Mouse (Mus musculus) forebrain, embryonic 12.5 days (tissue): ENCODE measurements around the gene Cbl. TPM values are rescaled to one million over a fixed set of nuclear protein-coding genes. Genes with fewer than 3 reads are reported as not detected.
A peak's percentile ranks its signal among the peaks of the same experiment; 100 is the strongest.

Experiments
- ATAC-seq: fragments of 200-750 bp; cut with Nextera tagmentation; 2 replicates; pipeline ENCODE4 v1.8.0; 2017; ENCODE audit warnings: moderate TSS enrichment; ENCODE audit not compliant: low FRiP score
- H3K27ac ChIP-seq: fragments of 300-500 bp; sonication (generic); 2 replicates; pipeline ENCODE4 v1.5.1; 2016; ENCODE audit warnings: mild to moderate bottlenecking
- H3K27me3 ChIP-seq: fragments of 300-500 bp; sonication (generic); 2 replicates; pipeline ENCODE4 v1.6.1; 2016; ENCODE audit warnings: mild to moderate bottlenecking
- H3K36me3 ChIP-seq: fragments of 300-500 bp; sonication (generic); replicated peaks from 2 replicates; pipeline ENCODE4 v1.6.1; 2016; ENCODE audit warnings: mild to moderate bottlenecking
- H3K4me1 ChIP-seq: fragments of 300-500 bp; sonication (generic); 2 replicates; pipeline ENCODE4 v1.6.1; 2016
- H3K4me2 ChIP-seq: fragments of 300-500 bp; sonication (generic); 2 replicates; pipeline ENCODE4 v1.6.1; 2016; ENCODE audit warnings: mild to moderate bottlenecking, moderate library complexity
- H3K4me3 ChIP-seq: fragments of 300-500 bp; sonication (generic); replicated peaks from 2 replicates; pipeline ENCODE4 v1.5.1; 2016; ENCODE audit warnings: mild to moderate bottlenecking
- H3K9ac ChIP-seq: fragments of 300-500 bp; sonication (generic); 2 replicates; pipeline ENCODE4 v1.6.1; 2016; ENCODE audit warnings: mild to moderate bottlenecking
- H3K9me3 ChIP-seq: fragments of 300-500 bp; sonication (generic); 2 replicates; pipeline ENCODE4 v1.6.1; 2016
- WGBS: fragments of 180-500 bp; shearing (Covaris S2); methylation state at CpG from one replicate; pipeline ENCODE4 v1.1.7; 2016; 5-methylcytosine and 5-hydroxymethylcytosine counted together
- polyA plus RNA-seq: library from polyadenylated mRNA; unstranded; fragments of >200 nt; fragmentation: Nextera tagmentation; extraction: Ambion mirVana; gene quantifications from 2 replicates; pipeline ENCODE4 v1.2.1, GENCODE M21; 2016

The Cbl gene
- polyA plus RNA-seq, 1 experiment from 2014 or later: 28.7 TPM

DNA sequence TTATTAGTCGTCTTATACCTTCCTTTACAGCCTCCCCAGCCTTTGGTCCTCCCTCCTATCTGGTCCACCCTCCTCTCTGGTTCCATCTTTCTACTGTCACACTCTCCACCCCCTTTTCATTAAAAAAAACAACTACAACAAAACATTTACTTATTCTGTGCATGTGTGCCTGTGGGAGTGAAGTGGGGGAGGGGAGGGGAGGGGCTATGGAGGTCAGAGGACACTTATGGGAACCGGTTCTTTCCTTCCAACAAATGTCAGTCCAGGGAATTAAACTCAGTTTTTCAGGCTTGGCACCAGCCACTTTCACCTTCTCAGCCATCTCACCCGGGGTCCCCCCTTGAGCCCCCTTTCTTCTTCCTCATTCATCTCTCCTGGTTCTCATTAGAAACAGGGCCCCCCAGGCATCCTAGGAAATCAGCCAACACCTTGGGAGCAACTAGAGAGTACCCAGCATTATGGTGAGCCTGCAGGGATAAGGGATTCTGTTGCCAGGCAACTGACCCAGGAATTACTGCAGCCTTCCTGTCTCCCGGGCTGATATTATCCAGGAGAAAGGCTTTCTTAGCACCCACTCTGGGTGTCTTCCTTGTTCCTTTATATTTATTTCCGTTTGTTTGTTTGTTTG is 20.8 kb upstream of the Cbl start:
- no peaks in the 10 kb centered on the region for H3K9me3 ChIP-seq
- H3K9ac ChIP-seq: 0 out of 2 replicates have a peak overlapping the region, but pooled peaks have one; percentile 14
- peaks cover 56% of the 10 kb centered on the region for H3K4me1 ChIP-seq
- H3K36me3 ChIP-seq: no peaks in the 10 kb centered on the region
- 0 out of 2 replicates have a peak, but pooled peaks cover 4% of the 10 kb centered on the region for H3K27me3 ChIP-seq
- peak overlapping the region; percentile 91 for H3K27ac ChIP-seq
- ATAC-seq: peak; percentile 79
- 5% methylated on average over 5 of the region's 5 CpGs for WGBS
- no peak overlapping the region for H3K4me3 ChIP-seq
- peak overlapping the region; percentile 2 for H3K4me2 ChIP-seq

DNA sequence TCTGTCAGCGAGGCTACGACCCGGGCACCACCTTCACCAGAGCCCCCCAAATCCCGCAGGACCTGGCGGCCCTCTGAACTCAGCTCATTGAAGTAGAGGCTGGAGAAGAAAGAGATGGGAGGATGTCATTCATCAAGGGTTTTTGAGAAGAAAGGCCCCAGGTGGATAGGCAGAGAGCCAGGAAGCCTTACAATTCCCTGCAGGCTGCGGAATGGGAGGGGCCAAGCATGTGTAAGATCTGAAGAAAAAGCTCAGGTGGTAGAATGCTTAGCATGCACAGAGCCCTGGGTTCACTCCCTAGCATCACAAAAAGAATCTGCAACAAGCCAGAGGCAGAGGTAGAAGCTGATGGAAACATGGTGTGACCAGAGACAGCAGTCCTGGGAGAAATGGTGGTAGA is 19.6 kb upstream of the Cbl start:
- no peak for ATAC-seq
- 77% methylated on average over 6 of the region's 6 CpGs for WGBS
- Histone ChIP-seq H3K4me2 (peak overlapping the region; percentile 2; the same call in 1 of the 2 replicates), H3K36me3 (no peaks in the 10 kb centered on the region), H3K27ac (peak overlapping the region; percentile 91), H3K9me3 (no peaks in the 10 kb centered on the region), H3K27me3 (peaks cover 14% of the 10 kb centered on the region; the same call in 1 of the 2 replicates), H3K4me3 (no peak overlapping the region), H3K9ac (no peak overlapping the region), H3K4me1 (peaks cover 57% of the 10 kb centered on the region)

DNA sequence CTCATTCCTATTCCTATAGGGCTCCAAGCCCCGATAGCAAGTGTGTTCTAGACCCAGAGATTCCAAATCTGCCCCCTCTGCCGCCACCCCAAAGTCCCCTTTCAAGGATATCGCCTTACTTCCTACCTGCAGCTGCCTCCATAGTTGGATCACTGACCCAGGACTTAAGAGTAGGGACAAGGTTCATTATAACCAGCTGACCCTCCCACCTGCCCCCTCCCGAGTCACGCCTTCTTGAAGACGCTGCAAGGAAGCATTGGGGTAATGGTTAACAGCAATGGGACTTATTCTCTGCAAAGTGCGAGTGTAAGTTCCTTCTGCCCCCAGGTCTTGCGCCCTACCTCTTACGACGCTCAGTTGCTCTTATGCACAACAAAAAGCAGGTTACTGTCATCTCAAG is 17.5 kb upstream of the Cbl start, which contains the start of gene Pdzd3:
TSS of gene Pdzd3 (minus strand) at position 158 of the 400 bp plus-strand sequence.
- Histone ChIP-seq H3K36me3 (no peaks in the 10 kb centered on the region), H3K9me3 (no peaks in the 10 kb centered on the region), H3K4me2 (no peak within 1 kb of the TSS), H3K4me1 (peaks cover 55% of the 10 kb centered on the region), H3K9ac (no peak within 1 kb of the TSS), H3K27ac (no peak within 1 kb of the TSS), H3K4me3 (no peak within 1 kb of the TSS), H3K27me3 (peaks cover 18% of the 10 kb centered on the region; the same call in 1 of the 2 replicates)
- WGBS: 84% methylated on average over 10 of the region's 10 CpGs
- ATAC-seq: no peak

DNA sequence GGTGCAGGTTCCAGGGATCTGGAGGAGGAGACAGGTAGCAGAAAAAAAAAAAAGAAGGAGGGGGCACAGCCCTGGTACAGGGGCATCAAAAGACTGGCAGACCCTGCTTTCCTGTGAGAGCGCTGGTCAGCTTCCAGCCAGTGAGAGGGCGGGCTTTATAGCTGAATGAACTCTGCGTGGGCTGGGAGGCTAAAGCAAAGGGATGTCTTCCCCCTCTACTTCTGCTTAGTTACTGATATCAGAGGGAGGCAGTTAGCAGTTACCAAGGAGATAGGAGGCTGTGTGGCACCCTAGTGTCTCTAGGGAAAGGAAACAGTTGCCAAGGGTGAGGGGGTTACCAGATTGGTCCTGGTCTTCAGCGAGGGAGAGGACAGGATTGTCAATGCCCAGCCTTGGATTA is 16.6 kb upstream of the Cbl start:
- peaks cover 18% of the 10 kb centered on the region; the same call in 1 of the 2 replicates for H3K27me3 ChIP-seq
- no peak overlapping the region for H3K9ac ChIP-seq
- no peaks in the 10 kb centered on the region for H3K9me3 ChIP-seq
- WGBS: 55% methylated on average over 4 of the region's 4 CpGs
- no peak overlapping the region for H3K27ac ChIP-seq
- ATAC-seq: no peak
- no peak overlapping the region for H3K4me3 ChIP-seq
- peaks cover 46% of the 10 kb centered on the region for H3K4me1 ChIP-seq
- no peaks in the 10 kb centered on the region for H3K36me3 ChIP-seq
- H3K4me2 ChIP-seq: no peak overlapping the region

DNA sequence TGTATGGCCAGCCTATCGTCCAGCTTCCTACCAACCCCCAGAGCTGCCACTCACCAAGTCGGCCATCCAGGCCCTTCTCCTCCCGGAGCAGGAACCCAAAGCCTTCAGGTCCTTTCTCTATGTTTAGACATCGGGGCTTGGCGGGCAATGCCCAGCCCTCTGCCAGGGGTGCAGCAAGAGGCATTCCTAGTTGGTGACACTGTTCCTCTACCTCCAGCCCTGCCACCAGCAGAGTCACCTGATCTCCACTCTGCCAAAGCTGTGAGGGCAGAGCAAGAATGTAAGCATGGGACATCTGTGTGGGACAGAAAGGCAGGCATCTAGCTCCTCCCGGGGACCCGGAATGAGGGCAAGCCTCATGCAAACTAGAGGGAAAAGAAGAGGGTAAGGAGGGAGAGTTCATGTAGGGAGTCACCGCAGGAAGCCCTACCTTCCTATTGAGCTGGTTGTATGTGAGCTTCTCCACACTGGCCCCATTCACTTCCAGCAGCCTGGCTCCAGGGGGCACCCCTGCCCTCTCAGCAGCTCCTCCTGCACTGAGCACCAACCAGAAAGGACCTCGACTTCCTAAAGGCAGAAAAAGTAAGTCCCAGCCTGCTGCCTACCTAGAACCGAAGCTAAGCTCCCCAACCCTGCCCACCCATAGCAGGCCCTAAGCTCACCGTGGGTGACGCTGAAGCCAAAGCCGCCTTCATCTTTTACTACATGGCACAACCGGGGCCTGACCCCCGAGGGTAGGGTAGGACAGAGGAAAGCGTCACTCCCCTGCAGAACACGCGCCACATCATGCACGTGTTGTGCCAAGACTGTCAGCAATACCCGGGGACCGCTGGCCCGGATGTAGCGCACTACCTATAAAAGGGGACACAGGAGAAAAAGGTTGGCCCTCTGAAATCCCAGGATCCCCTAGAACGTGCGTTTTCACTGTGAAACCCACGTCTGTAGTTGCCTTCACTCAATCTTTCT is 15.6 kb upstream of the Cbl start:
- H3K4me1 ChIP-seq: peaks cover 36% of the 10 kb centered on the region
- H3K27ac ChIP-seq: no peak overlapping the region
- no peaks in the 10 kb centered on the region for H3K9me3 ChIP-seq
- peak; percentile 83 for ATAC-seq
- H3K27me3 ChIP-seq: peaks cover 18% of the 10 kb centered on the region; the same call in 1 of the 2 replicates
- H3K4me3 ChIP-seq: no peak overlapping the region
- H3K4me2 ChIP-seq: peak overlapping the region; percentile 10; the same call in 1 of the 2 replicates
- 43% methylated on average over 26 of the region's 26 CpGs for WGBS
- no peaks in the 10 kb centered on the region for H3K36me3 ChIP-seq
- H3K9ac ChIP-seq: no peak overlapping the region

DNA sequence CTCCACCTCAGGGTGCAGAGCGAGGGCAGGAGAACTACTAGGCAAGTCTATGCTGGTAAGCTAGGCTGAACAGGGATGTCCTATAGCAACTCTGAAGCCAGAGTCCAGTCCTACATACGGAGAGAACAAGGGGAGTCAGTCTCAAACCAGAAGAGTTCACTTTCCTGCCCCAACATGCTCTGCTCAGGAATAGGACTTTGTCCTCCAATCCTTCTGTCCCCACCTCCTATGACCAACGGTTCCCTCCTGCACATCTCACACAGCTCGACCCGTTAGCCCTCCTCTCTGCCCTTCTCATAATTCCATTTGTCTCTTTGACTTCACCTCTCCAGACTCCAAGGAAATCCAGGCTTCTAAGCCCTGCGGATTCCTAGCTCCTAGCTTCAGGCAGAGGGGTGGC is 14.1 kb upstream of the Cbl start:
- ATAC-seq: no peak
- no peak overlapping the region for H3K4me3 ChIP-seq
- 79% methylated on average over 6 of the region's 6 CpGs for WGBS
- no peak overlapping the region for H3K27ac ChIP-seq
- no peak overlapping the region for H3K4me2 ChIP-seq
- H3K27me3 ChIP-seq: peaks cover 17% of the 10 kb centered on the region; the same call in 1 of the 2 replicates
- H3K4me1 ChIP-seq: peaks cover 20% of the 10 kb centered on the region; the same call in 1 of the 2 replicates
- H3K9ac ChIP-seq: no peak overlapping the region
- H3K9me3 ChIP-seq: no peaks in the 10 kb centered on the region
- H3K36me3 ChIP-seq: no peaks in the 10 kb centered on the region

DNA sequence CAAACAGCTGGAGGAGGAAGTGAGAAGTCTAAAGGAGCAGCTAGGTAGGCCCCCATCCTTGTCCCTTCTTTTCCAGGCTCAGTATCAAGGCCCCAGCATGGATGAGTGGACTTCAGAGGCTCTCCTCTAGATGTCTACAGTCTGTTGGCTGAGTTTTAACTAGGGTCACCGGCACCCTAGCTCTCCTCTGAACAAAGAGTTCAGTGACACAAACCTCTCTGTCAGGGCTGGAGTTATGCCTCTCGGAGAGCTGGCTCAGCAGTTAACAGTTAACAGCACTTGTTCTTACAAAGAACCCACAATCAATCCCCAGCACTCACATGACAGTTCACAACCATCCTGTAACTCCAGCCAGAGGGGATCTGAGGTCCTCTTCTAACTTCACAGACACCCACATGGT is 9.8 kb upstream of the Cbl start:
- 61% methylated on average over 2 of the region's 2 CpGs for WGBS
- no peak overlapping the region for H3K4me2 ChIP-seq
- no peak overlapping the region for H3K27ac ChIP-seq
- no peaks in the 10 kb centered on the region for H3K4me1 ChIP-seq
- peaks cover 5% of the 10 kb centered on the region; the same call in 1 of the 2 replicates for H3K27me3 ChIP-seq
- no peaks in the 10 kb centered on the region for H3K36me3 ChIP-seq
- no peak for ATAC-seq
- no peak overlapping the region for H3K9ac ChIP-seq
- no peak overlapping the region for H3K4me3 ChIP-seq
- no peaks in the 10 kb centered on the region for H3K9me3 ChIP-seq

DNA sequence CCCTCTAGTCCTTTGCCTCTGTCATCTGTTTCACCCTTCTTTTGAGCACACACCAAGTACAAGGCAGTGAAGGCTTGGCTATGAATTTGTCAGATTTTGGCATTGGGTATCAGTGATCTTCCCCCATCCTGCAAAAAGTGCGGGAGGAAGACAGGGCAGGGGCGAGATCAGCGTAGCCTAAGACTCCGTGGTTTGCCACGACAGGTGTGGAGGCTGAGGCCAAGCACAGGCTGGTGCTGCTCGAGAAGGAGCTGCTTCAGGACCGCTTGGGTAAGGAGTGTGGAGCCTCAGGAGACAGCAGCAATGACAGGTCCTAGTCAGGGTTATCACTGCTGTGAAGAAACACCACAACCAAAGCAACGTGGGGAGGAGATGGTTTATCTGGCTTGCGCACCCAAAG is 7.6 kb upstream of the Cbl start:
- H3K27me3 ChIP-seq: no peaks in the 10 kb centered on the region
- 78% methylated on average over 9 of the region's 9 CpGs for WGBS
- H3K36me3 ChIP-seq: no peaks in the 10 kb centered on the region
- H3K9ac ChIP-seq: no peak overlapping the region
- no peak for ATAC-seq
- H3K4me3 ChIP-seq: no peak overlapping the region
- H3K9me3 ChIP-seq: no peaks in the 10 kb centered on the region
- no peak overlapping the region for H3K27ac ChIP-seq
- H3K4me2 ChIP-seq: no peak overlapping the region
- H3K4me1 ChIP-seq: no peaks in the 10 kb centered on the region

DNA sequence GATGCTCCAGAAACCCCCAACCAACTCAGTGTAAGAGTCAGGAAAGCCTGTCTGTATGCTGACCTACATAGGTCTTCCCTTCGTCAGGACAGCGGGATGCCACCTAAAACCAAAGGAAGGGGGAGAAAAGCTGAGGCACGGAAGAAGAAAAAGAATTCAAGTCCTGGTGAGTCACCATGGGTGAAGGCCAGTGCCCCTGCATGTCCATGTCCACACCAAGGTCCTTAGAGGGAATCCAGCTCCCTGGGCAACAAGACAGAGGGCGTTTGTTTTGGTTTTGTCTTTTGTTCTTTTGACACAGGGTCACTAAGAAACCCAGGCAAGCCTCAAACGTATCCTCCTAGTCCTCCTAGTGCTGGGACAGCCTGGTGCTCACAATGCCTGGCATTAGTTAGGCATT is 7.1 kb upstream of the Cbl start:
- Histone ChIP-seq H3K4me1 (no peaks in the 10 kb centered on the region), H3K27ac (no peak overlapping the region), H3K9ac (no peak overlapping the region), H3K36me3 (no peaks in the 10 kb centered on the region), H3K4me2 (no peak overlapping the region), H3K9me3 (no peaks in the 10 kb centered on the region), H3K4me3 (no peak overlapping the region), H3K27me3 (no peaks in the 10 kb centered on the region)
- 47% methylated on average over 5 of the region's 5 CpGs for WGBS
- no peak for ATAC-seq

DNA sequence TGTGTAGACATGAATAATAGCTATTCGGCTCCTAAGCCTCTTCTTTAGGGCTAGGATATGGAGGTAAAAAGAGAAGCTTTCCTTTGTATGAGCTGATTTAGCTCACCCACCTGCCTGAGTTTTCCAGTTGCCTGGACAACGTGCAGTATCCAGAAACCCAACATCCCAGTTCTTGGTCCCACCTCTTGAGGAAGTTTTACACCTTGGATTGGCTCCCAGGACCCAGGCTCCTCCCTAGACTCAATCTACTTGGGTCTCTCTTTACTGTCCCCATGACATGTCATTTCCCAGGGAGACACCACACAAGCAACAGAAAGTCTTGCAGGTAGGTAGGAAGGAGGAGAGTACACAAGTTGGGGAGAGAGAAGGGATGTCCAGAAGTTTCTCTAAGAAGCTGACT is 6.5 kb upstream of the Cbl start, which contains the start of gene Ccdc153:
TSS of gene Ccdc153 (plus strand) at position 278 of the 400 bp plus-strand sequence.
- no peaks in the 10 kb centered on the region for H3K27me3 ChIP-seq
- H3K36me3 ChIP-seq: no peaks in the 10 kb centered on the region
- H3K4me3 ChIP-seq: no peak within 1 kb of the TSS
- H3K4me1 ChIP-seq: no peaks in the 10 kb centered on the region
- no peak within 1 kb of the TSS for H3K9ac ChIP-seq
- WGBS: 54% methylated on average over 2 of the region's 2 CpGs
- no peak within 1 kb of the TSS for H3K4me2 ChIP-seq
- no peak within 1 kb of the TSS for H3K27ac ChIP-seq
- H3K9me3 ChIP-seq: no peaks in the 10 kb centered on the region
- no peak for ATAC-seq

DNA sequence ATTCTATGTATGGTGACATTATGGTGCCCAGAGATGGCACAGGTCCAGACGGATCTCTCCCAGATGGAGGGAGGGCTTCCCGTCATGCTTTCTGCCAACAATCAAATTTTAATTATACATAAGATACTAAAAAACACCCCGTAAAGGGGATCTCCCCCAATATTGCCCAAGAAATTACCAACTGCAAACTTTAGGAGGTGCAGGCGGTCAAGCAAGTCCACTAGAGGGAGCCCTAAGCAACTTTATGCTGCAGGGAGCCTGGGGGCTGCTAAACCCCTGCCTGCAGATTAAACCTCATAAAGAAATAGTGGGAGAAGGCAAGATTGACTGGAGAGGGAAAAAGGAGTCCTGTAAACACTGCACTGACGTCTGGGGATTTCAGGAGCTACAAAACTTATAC is 5.6 kb upstream of the Cbl start:
- Histone ChIP-seq H3K9ac (no peak overlapping the region), H3K4me3 (no peak overlapping the region), H3K4me1 (peaks cover 5% of the 10 kb centered on the region; the same call in 1 of the 2 replicates), H3K4me2 (no peak overlapping the region), H3K27ac (no peak overlapping the region), H3K36me3 (no peaks in the 10 kb centered on the region), H3K9me3 (no peaks in the 10 kb centered on the region), H3K27me3 (no peaks in the 10 kb centered on the region)
- ATAC-seq: 0 out of 2 replicates have a peak, but pooled peaks have one; percentile 41
- 13% methylated on average over 5 of the region's 5 CpGs for WGBS

DNA sequence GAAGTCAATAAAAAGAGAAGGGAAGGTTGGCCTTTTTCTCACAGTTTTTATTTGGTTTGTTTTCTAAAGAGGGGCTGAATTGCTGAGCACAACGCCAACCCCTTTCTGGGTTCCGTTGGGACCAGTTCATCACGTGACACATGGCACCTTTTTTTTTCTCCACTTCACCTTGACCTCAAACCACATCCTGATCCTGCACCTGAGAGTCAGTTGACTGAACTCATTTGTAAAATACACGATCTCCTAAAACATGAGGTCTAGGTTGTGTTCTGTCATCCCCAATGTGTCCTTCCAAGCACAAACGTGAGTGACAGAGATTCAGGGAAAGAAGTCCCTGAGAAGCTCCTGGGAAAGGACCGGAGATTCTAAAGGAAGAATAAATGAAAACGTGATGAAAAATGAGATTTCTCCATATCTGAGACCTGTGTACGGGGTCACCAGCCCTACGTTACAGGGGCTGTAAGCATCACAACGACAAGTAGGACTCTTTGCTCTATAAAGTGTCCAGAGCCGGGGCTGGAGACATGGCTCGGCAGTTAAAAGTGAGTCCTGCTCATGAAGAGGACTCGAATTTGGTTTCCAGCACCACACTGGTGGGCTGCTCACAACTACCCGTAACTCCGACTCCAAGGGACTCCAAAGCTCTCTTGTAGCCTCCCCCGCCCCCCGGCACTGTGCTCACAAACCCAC is 4.8 kb upstream of the Cbl start:
- no peak overlapping the region for H3K4me3 ChIP-seq
- no peaks in the 10 kb centered on the region for H3K9me3 ChIP-seq
- H3K27me3 ChIP-seq: no peaks in the 10 kb centered on the region
- H3K4me1 ChIP-seq: peaks cover 6% of the 10 kb centered on the region; the same call in 1 of the 2 replicates
- no peak for ATAC-seq
- no peaks in the 10 kb centered on the region for H3K36me3 ChIP-seq
- no peak overlapping the region for H3K9ac ChIP-seq
- H3K4me2 ChIP-seq: no peak overlapping the region
- WGBS: 79% methylated on average over 17 of the region's 17 CpGs
- H3K27ac ChIP-seq: no peak overlapping the region
